Mouse (Mus musculus) urinary bladder, postnatal 25 days (tissue): Measurements from ENCODE around the gene Nr1h2.

ENCODE experiments used
- DNase-seq: peaks from one replicate; pipeline ENCODE4 v3.0.0; 2022; ENCODE audit warnings: low spot score

Nr1h2 gene

GRCm38 (mm10) chr7:44527483-44528398, 26.0 kb downstream of the Nr1h2 start:
- peak; percentile 53 for DNase-seq

- DNase-seq = no peak
Measured at GRCm38 (mm10) chr7:44526414-44527154, 27.2 kb downstream of the Nr1h2 start.

GRCm38 (mm10) chr7:44525126-44525832, 28.5 kb downstream of the Nr1h2 start:
- peak; percentile 59 for DNase-seq

GRCm38 (mm10) chr7:44524502-44524901, 29.2 kb downstream of the Nr1h2 start, which contains the start of gene Mybpc2:
Gene Mybpc2, minus strand, starts transcription at chr7:44524656.
- DNase-seq = no peak

- no peak for DNase-seq
Measured at GRCm38 (mm10) chr7:44523056-44523455, 30.7 kb downstream of the Nr1h2 start.

GRCm38 (mm10) chr7:44521710-44522109, 32.0 kb downstream of the Nr1h2 start:
- peak; percentile 41 for DNase-seq

GRCm38 (mm10) chr7:44520990-44521389, 32.8 kb downstream of the Nr1h2 start:
- no peak for DNase-seq

GRCm38 (mm10) chr7:44519240-44519913, 34.4 kb downstream of the Nr1h2 start:
- no peak for DNase-seq

- no peak for DNase-seq
Measured at GRCm38 (mm10) chr7:44507491-44507890, 46.3 kb downstream of the Nr1h2 start.

- DNase-seq = peak; percentile 66
Measured at GRCm38 (mm10) chr7:44501563-44502115, 52.1 kb downstream of the Nr1h2 start.

GRCm38 (mm10) chr7:44500046-44500445, 53.7 kb downstream of the Nr1h2 start:
- DNase-seq = no peak
